Mouse (Mus musculus): ENCODE data around the gene Ormdl2.

DNA sequence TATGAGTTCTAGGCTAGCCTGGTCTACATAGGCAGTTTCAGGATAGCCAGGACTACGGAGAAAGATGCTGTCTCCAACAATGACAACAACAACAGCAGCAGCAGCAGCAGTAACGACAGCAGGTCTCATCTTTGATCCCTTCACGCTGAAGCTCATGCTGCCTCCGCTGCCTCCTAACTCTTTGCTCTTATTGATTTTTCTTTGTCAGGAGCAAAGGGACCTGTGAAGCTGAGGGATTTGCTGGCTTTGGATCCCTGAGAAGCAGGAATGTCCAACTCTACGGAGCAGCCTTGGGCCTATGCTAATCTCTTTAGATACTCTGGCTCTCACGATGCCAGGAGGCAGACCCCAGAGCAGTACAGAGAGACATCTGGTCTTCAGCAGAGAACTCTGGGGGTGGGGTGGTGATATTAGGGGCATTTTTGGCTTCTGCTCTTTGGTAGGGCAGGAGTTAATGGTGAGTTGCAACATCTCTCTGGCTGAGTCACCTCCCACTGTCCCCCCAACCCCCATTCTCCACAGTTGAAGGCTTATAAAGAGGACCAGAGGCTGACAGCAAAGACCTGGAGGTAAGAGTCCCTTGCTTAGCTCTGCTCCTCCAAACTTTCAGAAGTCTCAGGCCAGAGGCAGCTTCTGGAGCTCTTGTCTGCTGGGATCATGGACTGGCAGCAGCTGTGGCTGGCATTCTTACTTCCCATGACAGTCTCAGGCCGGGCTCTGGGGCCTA is 30.9 kb downstream of the Ormdl2 start, which contains the start of gene Mmp19:
- TF ChIP-seq POLR2A (IDR thresholded peaks at IDR 0.05; ENCODE audit: borderline replicate concordance, extremely low read depth, insufficient read depth, insufficient read length, poor library complexity, severe bottlenecking) = no peak
- TF ChIP-seq CTCF (IDR thresholded peaks at IDR 0.05; ENCODE audit: borderline replicate concordance, extremely low read depth, insufficient read depth, insufficient read length) = no peak

Measured in brain, embryonic 14.5 days (tissue).